Mouse (Mus musculus): Measurements from ENCODE around the gene Eddm3b.

GRCm38 (mm10) chr14:51148006-51148405 lies 33.8 kb downstream of the Eddm3b start:
- no peak for TF ChIP-seq POLR2A (IDR thresholded peaks at IDR 0.05; ENCODE audit: borderline replicate concordance, control insufficient read depth, low read depth, low read length)
- no peak for TF ChIP-seq CTCF (IDR thresholded peaks at IDR 0.05; ENCODE audit: control insufficient read depth, insufficient read depth, low read length)

Measured in bone marrow, adult 2 months (tissue).